Mouse (Mus musculus): ENCODE results near the gene Prrg2. TPM values are rescaled to one million over a fixed set of nuclear protein-coding genes. Genes with fewer than 3 reads are reported as not detected.
A peak's percentile ranks its signal among the peaks of the same experiment; 100 is the strongest.
"Not testable (repeated sequence)": the region's sequence is repeated elsewhere in the genome, so short reads cannot be mapped to it uniquely, and the experiment has no call there.

Prrg2 gene
- total RNA-seq (2021), result 10 to 100 TPM in 1 of 2 experiments, 1 to 10 TPM in 1; 9.5 to 10.2 TPM

DNA sequence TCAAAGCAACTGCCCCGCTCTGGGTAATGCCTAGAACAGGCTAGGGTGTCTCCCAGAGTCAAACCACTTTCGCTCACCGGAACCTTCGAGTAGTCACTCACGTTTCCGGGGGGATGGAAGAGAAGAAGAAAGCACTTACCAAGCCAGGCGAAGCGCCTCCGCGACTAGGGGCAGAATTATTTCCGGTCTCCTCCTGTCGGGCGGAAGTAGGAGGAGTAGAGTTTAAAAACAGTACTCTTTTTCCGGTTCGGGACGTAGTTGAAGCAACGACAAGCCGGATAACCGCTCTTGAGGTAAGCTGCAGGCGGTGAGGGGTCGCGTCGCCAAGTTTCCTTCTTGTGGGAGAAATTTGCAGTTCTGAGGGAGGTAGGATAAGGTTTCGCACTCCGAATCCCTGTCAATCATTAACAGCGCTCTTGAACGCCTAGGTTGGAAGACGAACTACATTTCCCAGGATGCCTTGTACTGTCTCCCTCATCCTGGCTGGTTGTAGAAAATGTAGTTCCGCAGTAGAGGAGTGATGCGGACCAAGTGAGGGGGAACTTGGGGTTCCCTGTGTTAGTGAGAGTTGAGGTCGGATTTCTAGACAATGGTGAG lies at the start of gene Prrg2, which contains the start of gene Nosip:
Gene Prrg2 (minus strand): TSS at position 439 of the 597 bp plus-strand sequence.
Gene Nosip (plus strand): TSS at position 191 of the 597 bp plus-strand sequence.
- peak; percentile 96 for DNase-seq

DNA sequence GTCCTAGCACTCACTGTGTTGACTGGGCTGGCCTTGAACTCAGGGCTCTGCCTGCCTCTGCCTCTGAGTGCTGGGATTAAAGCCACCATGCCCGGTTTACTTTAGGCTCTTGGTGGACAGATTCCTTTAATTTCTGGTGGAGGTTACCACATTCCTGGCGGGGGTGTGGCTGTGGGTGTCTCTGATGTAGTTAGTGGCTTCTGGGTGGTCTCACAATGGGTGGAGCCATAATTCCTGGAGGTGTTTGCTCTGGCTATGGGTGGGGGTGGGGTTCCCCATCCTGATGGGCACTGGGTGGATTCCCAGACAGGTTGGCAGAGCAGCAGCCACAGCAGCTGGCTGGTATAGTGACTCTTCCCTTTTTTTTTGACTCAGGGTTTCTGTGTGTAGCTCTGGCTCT lies 49.5 kb upstream of the Prrg2 start:
- no peak for DNase-seq

DNA sequence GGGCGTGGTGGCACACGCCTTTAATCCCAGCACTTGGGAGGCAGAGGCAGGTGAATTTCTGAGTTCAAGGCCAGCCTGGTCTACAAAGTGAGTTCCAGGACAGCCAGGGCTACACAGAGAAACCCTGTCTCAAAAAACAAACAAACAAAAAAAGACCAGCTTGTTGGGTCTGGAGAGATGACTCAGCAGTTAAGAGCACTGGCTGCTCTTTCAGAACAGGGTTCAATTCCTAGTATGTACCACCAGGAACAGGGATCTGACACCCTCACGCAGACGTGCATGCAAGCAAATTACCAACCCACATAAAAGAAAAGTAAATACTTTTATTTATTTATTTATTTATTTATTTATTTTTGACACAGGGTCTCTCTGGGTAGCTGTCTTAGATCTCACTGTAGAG lies 47.6 kb upstream of the Prrg2 start:
- DNase-seq, result not testable (repeated sequence)

DNA sequence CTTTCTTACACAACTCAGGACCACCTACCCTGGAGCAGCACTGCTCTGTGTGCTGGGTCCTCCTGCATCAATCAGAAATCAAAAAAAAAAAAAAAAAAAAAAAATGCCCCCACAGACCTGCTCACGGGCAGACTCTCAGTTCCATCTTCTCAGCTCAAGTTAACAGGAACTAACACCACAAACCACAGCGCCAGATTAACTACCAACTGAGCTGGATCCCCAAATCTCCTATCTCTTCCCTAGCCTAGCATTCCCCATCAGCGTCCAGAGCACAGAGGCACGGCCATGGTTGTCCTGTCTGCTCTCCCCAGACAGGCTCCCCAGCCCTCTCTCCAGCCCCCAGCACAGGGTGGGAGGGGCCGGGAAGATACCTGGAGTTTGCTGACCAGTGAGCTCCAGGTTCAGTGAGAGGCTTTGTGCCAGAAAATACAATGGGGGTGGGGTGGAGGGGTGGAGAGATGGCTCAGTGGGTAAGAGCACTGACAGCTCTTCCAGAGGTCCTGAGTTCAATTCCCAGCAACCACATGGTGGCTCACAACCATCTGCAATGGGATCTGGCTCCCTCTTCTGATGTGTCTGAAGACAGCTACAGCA lies 44.7 kb upstream of the Prrg2 start:
- no peak for DNase-seq

DNA sequence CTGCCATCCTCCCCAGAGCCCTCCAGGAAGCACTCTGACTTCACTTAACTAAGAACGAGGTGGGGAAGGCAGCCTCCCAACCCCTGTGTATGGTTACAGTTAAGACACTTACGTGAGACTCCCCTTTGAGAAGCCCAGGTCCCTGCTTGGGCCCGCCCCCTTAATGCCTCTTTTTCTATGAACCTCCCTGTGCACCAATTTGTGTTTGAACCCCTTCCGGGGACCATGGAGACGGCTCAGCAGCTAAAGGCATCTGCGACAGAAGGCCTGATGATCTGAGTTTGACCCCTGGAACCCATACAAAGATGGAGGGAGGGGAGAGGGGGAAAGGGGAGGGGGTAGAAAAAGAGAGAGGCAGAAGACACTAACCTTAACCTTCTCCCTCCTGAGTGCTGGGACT lies 44.0 kb upstream of the Prrg2 start:
- no peak for DNase-seq

DNA sequence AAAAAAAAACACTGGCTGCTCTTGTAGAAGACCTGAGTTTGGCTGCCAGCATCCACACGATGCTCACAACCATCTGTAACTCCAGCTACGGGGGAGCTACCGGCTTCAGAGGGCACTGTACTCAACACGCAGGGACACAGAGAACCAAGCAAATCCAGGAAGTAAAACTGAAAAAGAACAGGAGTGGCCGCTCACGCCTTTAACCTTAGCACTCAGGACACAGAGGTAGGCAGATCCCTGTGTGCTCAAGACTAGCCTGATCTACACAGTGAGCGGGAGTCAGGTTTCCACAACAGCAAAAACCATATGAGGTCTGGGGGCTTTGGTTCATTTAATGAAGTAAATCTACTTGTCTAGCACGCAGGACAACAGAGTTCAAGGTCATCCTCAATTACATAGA lies 43.0 kb upstream of the Prrg2 start:
- no peak for DNase-seq

DNA sequence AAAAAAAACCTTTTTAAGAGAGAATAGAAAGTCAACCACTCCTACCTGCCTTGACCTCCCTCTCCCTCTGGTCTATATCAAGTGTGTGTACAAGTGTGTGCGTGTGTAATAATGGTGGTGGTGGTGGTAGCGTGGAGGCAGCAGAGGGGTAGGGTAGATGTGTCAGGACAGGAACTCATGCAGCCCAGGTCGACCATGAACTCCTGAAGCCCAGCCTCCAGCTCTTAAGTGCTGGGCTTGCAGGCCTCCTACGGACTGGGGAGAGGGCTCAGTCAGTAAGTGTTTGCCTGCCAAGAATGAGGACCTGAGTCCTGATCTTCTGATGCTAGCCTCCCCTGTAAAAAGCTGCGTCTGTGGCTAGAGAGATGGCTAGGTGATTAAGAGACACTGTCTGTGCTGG lies 42.5 kb upstream of the Prrg2 start:
- DNase-seq, result no peak

DNA sequence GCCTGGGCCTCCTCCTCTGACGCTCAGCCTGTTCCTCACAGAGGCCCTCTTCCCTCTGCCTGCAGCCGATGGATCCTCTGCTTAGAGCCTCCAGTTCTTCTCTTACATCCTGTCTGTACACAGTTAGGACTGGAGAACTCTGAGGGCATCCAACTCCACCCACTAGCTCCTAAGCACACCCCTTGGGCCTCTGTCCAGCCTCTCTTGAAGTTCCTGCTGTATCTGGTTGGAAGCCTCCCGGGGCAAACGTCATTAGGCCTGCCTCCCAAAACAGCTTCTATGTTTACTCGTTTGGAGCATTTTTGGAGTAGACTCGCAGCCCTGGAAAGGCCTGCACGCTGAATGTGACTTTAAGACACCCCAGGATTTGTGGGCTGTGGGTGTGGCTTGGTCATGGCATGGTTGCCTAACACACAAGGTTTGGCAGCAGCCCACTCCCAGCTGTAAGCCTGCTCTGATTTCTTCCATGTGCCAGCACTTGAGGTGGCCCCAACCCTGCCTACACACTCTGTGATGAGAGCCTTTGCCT lies 41.2 kb upstream of the Prrg2 start, which contains the start of gene Fcgrt:
Gene Fcgrt (minus strand): TSS at position 200 of the 529 bp plus-strand sequence.
- DNase-seq, result peak; percentile 94

DNA sequence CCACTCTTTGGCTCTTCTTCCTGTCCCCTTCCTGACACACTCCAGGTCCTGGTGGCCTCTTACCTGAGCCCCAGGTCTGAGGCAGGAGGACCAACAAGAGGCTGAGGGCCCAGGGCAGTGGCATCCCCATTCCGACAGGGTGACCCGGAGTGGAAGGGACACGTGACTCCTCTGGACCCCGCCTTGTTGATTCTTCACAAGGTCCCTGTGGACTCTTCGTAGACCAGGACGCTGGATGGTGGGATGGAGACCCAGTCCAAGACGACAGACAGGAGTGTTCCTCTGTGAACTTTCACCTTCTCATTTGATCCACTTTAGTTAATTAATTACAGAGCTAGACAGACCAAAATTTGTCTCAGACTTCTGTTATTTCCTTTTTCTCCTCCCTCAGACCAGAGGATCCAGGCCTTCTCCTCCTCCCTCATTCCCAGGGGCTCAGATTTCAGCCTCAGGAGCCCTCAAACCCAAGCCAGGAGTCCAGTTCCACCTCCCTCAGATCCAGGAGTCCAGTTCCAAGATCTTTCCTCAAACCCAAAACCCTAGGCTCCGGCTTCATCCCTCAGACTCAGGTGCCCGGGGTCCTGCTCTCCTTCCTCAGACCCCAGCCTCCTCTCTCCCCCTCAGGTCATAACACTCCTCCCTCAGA lies 40.6 kb upstream of the Prrg2 start:
- no peak for DNase-seq

DNA sequence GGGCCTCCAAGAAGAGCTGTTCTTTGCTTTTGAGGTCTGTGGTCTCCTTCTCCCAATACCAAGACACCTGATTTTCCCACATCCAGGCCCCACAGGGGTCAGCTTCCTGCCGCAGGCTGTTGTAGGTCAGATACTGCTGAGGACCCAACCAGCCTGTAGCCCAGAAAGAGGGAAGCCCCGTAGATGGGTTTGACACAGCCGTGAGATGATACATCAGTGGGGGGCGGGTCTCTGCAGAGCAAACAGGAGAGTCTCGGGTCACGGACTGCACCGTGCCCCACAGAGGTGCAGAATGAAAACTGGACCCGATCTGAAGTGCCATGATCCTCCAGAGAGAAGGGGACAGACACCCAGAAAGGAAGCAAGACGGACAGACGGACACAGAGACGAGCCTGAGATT lies 40.0 kb upstream of the Prrg2 start:
- no peak for DNase-seq

DNA sequence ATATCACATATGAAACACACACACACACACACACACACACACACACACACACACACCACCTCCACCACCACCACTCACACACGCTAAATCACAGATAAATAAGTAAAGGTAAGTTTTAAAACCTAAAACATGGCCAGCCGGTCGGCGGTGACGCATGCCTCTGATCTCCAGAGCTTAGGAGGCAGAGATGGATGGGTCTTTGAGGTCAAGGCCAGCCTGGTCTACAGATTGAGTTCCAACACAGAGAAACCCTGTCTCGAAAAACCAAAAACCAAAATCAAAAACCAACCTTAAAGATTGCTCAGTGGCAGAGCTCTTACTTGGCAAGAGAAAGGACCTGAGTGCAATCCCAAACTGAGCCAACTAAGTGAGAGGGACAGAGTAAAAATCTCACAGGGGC lies 37.6 kb upstream of the Prrg2 start:
- no peak for DNase-seq

DNA sequence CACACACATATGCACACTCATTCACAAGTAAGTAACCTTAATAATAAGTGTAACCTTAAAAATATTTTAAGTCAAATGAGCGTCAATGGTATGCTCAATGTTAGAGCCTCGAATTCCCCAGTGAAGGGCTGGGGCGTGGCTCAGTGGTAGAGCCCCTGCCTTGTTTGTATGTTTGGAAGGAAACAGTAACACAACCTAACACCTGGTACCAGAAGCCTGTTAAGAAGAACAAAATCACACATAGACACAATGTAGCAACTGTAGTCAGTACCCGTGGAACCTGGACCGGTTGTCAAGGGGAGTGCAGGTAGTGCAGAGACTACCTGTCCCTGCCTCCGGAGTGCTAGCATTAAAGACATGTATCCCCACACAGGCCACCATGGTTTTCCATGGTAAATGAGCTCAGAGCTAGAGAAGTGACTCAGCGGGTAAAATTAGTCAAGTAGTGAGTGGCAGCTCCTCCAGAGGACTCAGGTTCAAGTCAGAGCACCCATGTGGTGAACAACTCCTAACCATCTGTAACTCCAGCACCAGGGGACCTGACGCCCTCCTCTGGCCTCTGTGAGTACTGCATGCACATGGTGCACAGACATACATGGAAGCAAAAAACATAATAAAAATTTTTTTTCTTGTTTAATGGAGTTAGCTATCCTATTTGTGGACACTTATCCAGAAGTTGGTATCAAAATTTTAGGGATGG lies 36.2 kb upstream of the Prrg2 start:
- no peak for DNase-seq

DNA sequence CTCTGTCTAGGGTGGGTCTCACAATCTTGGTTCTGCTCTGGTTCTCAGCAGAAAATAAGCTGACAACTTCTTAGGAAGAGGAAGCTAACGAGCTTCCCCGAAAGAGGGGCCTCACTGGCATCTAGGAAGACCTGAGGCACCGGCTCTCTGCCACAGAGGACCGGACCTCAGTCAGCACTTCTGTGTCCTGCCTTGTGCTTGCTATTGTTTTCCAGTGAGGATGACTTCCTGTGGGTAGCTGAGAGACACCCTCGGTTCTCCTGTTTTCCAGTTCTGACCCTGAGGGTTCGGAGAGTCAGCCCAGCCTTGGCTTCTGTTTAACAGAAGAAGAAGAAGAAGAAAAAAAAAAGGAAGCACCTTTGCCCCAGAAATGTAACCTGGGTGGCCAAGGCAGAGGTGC lies 35.0 kb upstream of the Prrg2 start:
- no peak for DNase-seq

DNA sequence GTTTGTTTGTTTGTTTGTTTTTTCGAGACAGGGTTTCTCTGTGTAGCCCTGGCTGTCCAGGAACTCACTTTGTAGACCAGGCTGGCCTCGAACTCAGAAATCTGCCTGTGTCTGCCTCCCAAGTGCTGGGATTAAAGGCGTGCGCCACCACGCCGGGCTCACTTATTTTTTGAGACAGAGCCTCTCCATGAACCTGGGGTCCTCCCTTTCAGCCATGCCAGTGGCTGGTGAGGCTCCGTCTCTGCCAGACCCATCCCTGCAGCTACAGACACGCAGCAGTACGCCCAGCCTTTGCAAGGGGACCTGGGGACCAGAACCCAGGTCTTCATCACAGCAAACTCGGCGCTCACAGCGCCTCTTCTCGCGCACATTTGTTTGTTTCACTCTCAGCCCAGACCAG lies 33.5 kb upstream of the Prrg2 start:
- not testable (repeated sequence) for DNase-seq

DNA sequence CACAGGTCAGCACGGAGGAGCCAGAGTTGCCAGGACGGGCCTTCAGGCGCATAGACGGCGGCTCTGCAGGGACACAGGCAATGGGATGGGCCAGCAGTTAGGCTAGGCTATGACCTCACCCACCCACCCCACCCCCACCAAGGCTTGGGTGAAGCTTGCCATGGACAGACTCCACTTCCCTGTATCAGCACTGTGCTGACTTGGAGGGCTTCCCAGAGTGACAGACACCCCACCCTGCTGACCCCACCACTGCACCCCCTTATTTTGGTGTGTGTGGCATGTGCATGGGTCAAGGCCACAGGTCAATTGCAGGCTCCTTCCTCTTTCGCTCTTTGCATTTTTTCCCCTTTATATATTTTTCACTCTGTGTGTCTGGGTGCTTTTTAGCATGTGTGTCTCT lies 32.9 kb upstream of the Prrg2 start:
- no peak for DNase-seq

DNA sequence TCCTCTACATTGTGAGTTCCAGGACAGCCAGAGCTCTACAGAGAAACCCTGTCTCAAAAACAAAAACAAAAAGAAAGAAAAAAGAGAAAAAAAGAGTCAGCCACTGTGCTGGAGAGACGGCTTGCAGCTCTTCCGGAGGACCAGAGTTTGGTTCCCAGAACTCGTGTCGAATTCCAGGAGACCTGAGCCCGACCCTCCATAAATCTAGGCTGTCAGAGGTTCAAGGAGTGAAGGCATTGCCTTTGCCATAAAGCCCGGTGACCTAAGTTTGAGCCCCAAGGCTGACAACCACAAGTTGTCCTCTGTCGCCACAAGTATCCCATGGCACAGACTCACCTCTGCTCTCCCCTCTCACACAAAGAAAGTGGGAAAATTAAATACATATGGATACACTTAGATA lies 31.6 kb upstream of the Prrg2 start:
- no peak for DNase-seq

DNA sequence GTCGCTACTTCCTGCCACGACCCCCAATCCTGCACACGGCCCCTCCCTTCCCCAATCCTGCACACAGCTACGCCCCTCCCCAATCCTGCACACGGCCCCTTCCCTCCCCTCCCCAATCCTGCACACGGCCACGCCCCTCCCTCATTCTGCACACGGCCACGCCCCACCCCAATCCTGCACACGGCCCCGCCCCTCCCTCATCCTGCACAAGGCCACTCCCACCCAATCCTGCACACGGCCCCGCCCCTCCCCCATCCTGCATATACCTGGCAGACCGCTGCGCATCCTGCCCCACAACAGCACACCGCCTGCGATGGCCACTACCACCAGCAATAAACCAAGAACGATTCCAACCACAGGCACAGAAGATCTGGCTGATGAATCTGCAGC lies 31.0 kb upstream of the Prrg2 start:
- DNase-seq, result no peak

DNA sequence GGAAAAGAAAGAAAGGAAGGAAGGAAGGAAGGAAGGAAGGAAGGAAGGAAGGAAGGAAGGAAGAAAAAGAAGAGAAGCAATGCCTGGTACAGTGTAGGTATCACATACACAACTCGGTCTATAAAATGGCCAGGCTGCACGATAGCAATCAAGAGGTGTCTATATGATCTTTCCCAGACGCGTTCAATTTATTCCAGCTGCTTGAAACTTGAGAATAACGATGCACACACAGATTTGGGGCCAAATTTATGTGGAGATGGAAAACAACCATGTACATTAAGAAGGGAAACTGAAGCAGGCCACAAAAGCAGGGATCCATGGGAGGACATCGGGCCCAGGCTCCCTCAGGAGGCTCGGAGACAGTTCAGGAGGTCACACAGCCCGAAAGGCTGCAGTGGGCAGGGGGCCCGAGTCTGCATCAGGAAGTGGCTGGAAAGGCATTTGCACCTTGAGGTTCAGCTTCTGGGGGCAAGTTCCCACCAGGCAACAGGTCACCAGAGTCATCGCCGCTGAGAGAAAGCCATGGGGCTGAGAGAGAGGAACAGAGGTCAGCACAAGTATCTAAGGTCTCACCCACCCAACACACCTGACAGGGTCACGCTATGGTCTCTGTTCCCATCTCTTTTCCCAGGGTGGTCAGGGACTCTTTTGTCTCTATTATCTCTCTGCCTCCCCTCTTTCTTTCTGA lies 30.5 kb upstream of the Prrg2 start:
- DNase-seq, result no peak

DNA sequence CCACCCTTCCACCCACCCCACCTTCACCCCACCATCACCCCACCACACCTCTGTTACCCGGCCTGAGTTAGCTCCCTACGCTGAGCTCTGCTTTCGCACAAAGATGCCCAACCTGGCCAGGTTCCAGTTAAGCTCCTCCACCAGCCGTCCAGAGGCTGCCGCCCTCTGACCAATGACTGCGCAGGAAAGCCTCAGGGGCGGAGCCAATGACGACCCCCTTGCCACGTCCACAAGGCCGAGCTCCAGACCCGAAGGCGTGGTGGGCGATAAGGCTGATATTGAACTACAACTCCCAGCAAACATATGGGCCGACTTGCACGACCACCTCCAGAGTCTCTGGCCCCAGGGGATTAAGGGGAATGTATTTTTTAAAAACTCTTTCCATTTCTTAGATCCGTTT lies 29.6 kb upstream of the Prrg2 start, which contains the start of gene Rcn3:
Gene Rcn3 (minus strand): TSS at position 174 of the 400 bp plus-strand sequence.
- peak; percentile 93 for DNase-seq

DNA sequence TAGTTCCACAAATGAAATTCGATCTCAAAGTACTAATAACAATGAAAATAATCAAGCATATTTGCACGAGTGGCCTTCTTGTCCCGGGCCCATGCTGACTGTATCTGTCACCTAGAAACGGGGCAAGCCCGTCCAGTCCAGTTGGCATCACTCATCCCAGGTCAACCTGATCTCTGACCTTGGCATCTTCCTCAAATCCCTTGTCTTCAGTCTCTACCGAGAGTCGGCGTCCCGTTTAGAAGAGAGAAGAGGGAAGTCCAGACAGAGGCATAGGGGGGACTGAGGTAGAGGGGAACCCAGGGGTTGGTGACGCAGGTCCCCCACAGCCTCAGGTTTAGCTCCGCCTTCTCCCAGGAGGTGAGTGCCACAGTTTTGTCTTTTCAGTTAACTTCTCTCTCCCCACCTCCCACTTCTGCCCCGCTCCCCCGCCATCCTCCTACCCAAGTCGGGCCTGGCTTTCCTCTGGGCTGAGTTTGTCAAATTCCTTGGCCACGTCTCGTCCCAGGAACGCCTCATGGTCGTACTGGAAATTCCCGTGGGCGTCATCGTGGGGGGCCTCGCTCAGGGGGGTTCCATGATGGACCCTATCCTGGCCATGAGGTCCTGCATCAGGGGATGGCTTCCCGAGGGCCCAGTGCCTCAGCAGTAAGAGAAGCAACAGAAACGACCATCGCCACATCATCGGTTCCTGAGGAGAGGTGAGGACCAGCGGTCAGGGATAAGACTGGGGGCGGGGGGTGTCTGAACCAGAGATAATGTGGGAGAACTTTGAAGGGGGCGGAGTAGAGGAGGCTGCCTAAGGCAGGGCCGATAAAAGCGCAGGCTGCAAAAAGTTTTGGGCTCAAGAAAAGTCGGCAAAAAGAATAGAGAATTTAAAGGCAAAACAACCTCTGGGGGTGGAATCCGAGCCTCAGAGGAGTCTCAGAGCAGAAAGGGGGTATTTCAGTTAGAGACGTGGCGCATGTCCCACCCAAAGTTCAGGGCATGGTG lies 28.8 kb upstream of the Prrg2 start:
- peak; percentile 66 for DNase-seq

All from heart, postnatal 4 days (tissue).